Mouse (Mus musculus) intestine, embryonic 14.5 days (tissue): ENCODE data around the gene Zc3h15. TPM values are rescaled to one million over a fixed set of nuclear protein-coding genes. Genes with fewer than 3 reads are reported as not detected.

ENCODE experiments used
- ATAC-seq: fragments of 200-750 bp; cut with Nextera tagmentation; replicated peaks from 2 replicates; pipeline ENCODE4 v1.8.0; 2017; ENCODE audit warnings: low read depth, moderate number of reproducible peaks, moderate TSS enrichment, moderate library complexity; ENCODE audit not compliant: low FRiP score, low TSS enrichment
- DNase-seq: peaks from one replicate; pipeline ENCODE4 v3.0.0-alpha.2; 2018; ENCODE audit warnings: low spot score
- H3K27ac ChIP-seq: fragments of 300-500 bp; sonication (generic); 2 replicates; pipeline ENCODE4 v1.5.1; 2014; ENCODE audit warnings: low read depth, mild to moderate bottlenecking, control low read depth
- H3K27me3 ChIP-seq: fragments of 300-500 bp; sonication (generic); replicated peaks from 2 replicates; pipeline ENCODE4 v1.6.1; 2014; ENCODE audit warnings: low read length, control low read depth; ENCODE audit not compliant: control insufficient read depth, insufficient read depth
- H3K36me3 ChIP-seq: fragments of 300-500 bp; sonication (generic); 2 replicates; pipeline ENCODE4 v1.6.1; 2014; ENCODE audit warnings: low read length, control low read depth; ENCODE audit not compliant: control insufficient read depth, insufficient read depth
- H3K4me1 ChIP-seq: fragments of 300-500 bp; sonication (generic); replicated peaks from 2 replicates; pipeline ENCODE4 v1.6.1; 2014; ENCODE audit warnings: low read length, control low read depth, mixed read lengths; ENCODE audit not compliant: control insufficient read depth, insufficient read depth
- H3K4me2 ChIP-seq: fragments of 300-500 bp; sonication (generic); 2 replicates; pipeline ENCODE4 v1.6.1; 2014; ENCODE audit warnings: low read length
- H3K4me3 ChIP-seq: fragments of 300-500 bp; sonication (generic); 2 replicates; pipeline ENCODE4 v1.5.1; 2014; ENCODE audit warnings: low read depth, low read length, control low read depth, mixed read lengths
- H3K9ac ChIP-seq: fragments of 300-500 bp; sonication (generic); 2 replicates; pipeline ENCODE4 v1.6.1; 2014; ENCODE audit warnings: mild to moderate bottlenecking, low read length
- H3K9me3 ChIP-seq: fragments of 300-500 bp; sonication (generic); 2 replicates; pipeline ENCODE4 v1.6.1; 2016; ENCODE audit warnings: low read length, control low read depth; ENCODE audit not compliant: control insufficient read depth
- WGBS: fragments of 180-500 bp; shearing (Covaris S2); extraction: QIAGEN DNeasy Blood & Tissue Kit; methylation state at CpG from one replicate; pipeline ENCODE4 v1.1.7; 2014; 5-methylcytosine and 5-hydroxymethylcytosine counted together
- polyA plus RNA-seq: library from polyadenylated mRNA; unstranded; fragments of >200 nt; fragmentation: Nextera tagmentation; extraction: Ambion mirVana; gene quantifications from 2 replicates; pipeline ENCODE4 v1.2.1, GENCODE M21; 2014

The Zc3h15 gene
- polyA plus RNA-seq, 1 experiment from 2014 or later: 120 TPM

DNA sequence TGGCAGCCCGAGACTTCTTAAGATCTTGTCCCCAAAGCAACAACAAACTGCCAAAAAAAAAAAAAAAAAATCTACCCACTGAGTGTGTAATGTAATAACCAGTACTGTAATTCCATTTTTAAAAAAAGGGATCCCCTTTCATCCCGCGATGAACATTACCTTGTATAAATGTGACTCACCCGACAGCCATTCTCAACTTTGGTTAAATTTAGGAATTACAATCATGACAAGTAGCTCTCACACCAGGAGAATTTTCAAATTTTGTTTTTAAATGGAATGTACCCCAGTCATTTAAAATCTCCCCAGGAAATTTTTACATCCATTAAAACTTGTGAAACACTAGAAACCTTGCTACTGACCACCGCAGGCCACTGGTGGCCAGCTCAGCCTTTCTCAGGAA, 69.7 kb downstream of the Zc3h15 start:
- Histone ChIP-seq H3K27me3 (no peaks in the 10 kb centered on the region), H3K9ac (no peak overlapping the region), H3K9me3 (no peaks in the 10 kb centered on the region), H3K27ac (peak overlapping the region; percentile 54; the same call in 1 of the 2 replicates), H3K4me2 (no peak overlapping the region), H3K36me3 (no peaks in the 10 kb centered on the region), H3K4me3 (no peak overlapping the region), H3K4me1 (peaks cover 16% of the 10 kb centered on the region)
- WGBS: 87% methylated on average over 5 of the region's 5 CpGs
- DNase-seq (no peak), ATAC-seq (no peak)

Other genes starting within 250 kb of the Zc3h15 start
- gene Itgav, start 80.0 kb downstream of the Zc3h15 start, polyA plus RNA-seq: 75.3 and 85.3 TPM in 2 replicates
- 13.9 and 18.4 TPM in 2 replicates for gene Fam171b, start 168.2 kb downstream of the Zc3h15 start, polyA plus RNA-seq